Mouse (Mus musculus) cerebellum, postnatal 10 days (tissue): Measurements from ENCODE around the gene Jaml.

Experiments
- DNase-seq, 2 experiments: peaks; one replicate each; pipeline ENCODE4 v3.0.0; 2021; ENCODE audit warnings: mixed read lengths in 2 of 2

Gene Jaml

DNA sequence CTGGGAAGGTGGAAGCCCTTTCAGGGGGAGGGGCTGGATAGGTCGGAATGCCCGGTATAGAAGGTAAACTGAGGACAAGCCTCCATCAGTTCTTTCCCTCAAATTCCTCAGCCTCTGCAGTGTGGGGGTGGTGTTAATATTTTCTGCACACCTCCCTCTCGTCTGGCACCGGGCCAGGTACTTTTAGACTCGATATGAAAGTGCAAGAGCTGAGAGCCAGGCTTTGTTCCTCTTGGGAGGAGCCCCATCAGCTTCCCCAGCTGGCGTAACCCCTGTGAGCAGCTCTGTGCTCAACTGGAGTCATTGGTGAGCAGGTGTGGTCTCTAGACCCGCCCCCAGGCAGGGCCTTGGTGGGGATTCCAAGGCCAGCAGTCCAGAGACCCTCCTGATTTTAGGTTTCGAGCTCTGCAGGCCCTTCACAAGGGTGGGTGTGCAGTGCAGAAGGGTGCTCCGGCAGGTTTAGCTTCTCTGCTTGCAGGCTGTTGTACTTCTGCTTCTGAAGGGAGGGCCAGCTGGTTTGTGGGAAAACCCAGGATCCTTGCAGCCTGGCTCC is 43.3 kb downstream of the Jaml start:
- DNase-seq = peak; percentile 49 to 61

DNA sequence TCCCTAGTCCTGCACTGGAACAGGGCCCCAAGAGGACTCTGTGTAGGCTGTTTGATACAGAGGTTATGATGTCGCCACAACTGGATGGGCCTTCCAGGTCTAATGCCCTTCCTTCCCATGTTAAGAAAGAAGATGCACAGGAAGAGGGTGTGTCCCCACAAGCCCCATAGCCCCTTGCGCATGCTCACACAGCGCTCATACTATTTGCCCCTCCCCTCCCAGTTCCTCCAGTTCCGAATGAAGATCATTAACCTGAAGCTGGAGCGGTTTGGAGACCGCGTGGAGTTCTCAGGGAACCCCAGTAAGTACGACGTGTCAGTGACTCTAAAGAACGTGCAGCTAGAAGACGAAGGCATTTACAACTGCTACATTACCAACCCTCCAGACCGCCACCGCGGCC is 46.2 kb downstream of the Jaml start:
- no peak for DNase-seq

- DNase-seq = no peak
These were observed 48.0 kb downstream of the Jaml start for GRCm38 (mm10) chr9:45126941-45127340.

DNA sequence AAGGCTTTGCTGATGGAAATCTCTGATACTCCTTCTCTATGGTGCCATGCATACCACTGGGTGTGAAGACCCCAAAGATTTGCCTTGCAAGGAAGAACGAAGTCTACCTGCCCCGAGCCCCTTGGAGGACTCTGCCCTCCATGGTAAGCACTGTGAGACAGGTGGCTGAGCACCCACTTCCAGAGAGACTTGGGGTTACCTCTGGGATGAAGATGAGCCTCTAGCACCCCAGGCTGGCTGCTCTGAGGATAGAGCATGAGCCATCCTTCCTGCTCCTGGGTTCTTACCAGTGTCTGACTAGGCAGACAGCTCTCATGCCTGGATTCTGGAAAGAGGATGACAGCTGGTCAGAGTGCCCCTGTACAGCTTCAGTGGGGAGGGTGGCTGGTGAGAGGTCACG is 51.1 kb downstream of the Jaml start:
- DNase-seq = no peak

- peak; percentile 88 for DNase-seq
These were observed 54.7 kb downstream of the Jaml start for GRCm38 (mm10) chr9:45133484-45134310.

DNA sequence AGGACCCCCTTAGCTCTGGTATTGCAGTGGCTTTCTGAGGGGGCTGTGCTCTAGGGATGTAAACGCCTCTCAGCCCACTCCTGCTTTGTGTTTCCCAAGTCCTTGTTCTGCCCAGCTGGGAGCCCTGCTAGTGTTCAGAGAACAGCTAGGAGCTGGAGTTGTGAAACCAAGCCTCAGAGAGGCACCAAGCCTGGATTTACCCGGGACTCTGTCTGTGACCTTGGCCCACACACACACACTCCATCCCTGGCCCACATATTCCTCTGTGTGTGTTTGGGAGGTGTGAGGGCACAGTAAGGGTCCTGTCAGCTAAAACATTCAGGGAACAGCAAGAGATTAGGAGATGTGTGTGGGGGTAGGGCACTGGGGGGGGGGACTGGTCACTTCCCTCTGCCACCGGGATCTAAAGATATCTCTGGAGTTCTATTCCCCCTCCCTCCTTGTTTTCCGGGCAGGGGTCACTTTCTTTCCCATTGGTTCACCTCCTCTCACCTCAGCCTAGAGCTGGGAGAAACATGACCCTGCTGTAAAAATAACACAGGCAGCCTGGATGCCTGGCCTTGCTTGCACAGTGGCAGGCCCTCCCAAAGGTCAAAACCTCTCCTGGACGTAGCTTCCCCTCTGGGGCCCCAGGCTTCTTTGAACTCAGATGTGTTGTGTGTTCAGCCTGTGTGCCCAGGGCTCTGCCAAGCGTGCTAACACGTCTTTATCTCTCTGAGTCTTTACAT is 57.6 kb downstream of the Jaml start:
- no peak for DNase-seq

- DNase-seq = peak; percentile 59 to 62
These were observed 59.4 kb downstream of the Jaml start, which contains the start of gene Scn4b for GRCm38 (mm10) chr9:45138191-45139032. TSS of gene Scn4b (plus strand) at chr9:45138395.

DNA sequence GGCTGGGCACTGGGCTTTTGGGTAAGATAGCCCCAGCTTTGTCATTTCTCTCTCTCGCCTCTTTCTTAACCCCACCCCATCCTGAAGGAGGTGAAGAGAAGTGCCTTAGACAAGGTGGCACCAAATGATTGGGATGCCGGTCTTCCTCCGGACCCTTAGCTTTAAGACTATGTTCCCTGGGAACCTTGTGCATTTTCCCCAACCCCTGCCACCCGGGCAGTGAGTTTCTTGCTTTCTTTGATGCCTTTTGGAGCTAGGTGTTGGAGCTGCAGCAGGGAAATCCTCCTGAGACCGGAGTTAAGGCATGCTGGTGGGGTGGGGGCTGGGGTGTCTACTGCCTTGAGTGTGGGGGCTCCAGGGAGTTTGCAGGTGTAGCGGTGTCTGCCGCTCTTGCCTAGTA is 60.1 kb downstream of the Jaml start:
- DNase-seq = no peak

DNA sequence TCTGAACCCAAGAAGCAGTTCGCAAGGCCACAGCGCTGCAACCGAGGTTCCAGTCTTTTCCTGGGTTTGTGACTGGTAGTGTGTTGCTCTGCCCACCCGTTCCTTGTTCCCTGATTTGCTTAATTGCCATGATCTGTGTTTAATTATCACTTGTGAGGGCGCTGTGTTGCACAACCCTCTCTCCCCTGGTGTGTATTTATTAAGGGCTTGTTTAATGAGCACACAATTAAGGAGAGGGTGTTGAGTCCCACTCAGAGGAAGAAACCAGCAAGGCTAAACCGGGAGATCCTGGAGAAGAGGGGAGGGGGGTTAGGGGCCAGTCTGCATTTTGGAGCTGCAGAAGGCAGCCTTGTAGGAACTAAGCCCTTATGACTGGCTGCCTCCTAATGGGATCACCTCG is 62.0 kb downstream of the Jaml start:
- no peak for DNase-seq

GRCm38 (mm10) chr9:45142686-45143085 is 63.7 kb downstream of the Jaml start:
- DNase-seq = no peak

DNA sequence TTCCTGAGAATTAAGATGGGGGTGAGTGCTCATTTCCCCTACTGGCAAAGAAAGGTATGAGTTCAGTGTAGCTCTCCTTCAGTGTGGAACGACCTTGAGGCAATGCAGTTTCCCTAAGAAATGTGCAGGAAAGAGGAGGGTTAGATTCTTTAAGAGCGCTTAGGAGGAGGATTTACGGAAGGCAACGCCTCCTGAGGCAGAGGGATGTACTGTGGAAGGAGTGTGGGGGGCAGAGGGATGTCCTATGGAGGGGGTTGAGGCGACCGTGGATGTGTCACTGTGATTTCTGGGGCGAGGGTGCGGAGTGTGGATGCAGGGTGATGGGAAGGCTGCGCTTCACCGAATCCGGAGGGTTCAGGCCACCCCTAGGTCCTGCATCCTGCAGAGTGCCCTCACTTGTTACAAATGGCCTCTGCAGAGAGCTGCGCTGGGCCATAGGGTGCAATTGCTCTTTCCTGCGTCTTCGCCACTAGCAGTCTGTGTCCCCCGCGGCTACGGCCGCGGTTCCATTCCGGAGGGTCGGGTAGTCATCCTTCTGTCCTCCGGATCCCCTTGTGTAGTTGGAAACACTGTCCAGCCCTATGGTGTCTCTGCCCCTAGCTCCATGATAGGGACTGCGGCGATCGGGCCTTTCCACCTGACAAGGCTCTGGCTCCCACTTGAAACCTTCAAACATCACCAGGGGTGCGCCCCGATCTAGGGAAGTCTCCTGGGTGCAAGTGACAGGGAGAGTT is 66.7 kb downstream of the Jaml start:
- no peak for DNase-seq

GRCm38 (mm10) chr9:45146267-45146597 is 67.2 kb downstream of the Jaml start:
- peak; percentile 90 to 91 for DNase-seq

DNA sequence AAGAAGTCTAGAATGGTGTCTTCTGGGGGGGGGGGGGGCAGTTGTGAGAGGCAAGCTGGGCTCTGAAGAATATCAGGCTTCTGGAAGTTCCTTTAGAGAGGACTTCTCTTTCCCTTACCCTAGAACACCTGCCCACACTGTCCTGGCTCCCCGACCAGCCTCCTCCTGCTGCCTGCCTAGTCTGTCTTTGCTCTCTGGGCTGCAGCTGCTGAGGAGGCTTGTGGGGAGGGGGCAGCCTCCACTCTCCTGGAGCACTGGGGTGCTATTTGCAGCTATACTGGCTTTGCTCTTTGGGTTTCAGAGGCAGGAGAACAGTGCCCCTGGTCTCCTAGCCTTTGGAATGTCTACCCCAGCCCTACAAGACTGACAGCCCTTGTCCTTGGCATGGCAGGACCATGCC is 72.0 kb downstream of the Jaml start:
- DNase-seq = no peak

GRCm38 (mm10) chr9:45153361-45153760 is 74.4 kb downstream of the Jaml start:
- no peak for DNase-seq
